Mouse (Mus musculus) cortical plate, adult 2 months (tissue): Measurements from ENCODE around the gene Ext2. TPM values are rescaled to one million over a fixed set of nuclear protein-coding genes. Genes with fewer than 3 reads are reported as not detected.

Source experiments
- H3K27ac ChIP-seq: fragments of 200-500 bp; 2 replicates; pipeline ENCODE4 v1.5.1; 2012; ENCODE audit warnings: low read length, control low read depth, inconsistent platforms; ENCODE audit not compliant: insufficient read depth
- H3K4me1 ChIP-seq: fragments of 200-500 bp; 2 replicates; pipeline ENCODE4 v1.6.1; 2011; ENCODE audit warnings: low read length; ENCODE audit not compliant: control insufficient read depth, insufficient read depth
- H3K4me3 ChIP-seq: fragments of 200-500 bp; 2 replicates; pipeline ENCODE4 v1.5.1; 2011; ENCODE audit warnings: mild to moderate bottlenecking, low read length, control low read depth; ENCODE audit not compliant: insufficient read depth
- CTCF ChIP-seq: fragments of 200-500 bp; IDR thresholded peaks from 2 replicates; pipeline ENCODE4 v1.5.1; 2011; ENCODE audit warnings: mild to moderate bottlenecking, control low read depth, low read length; ENCODE audit not compliant: insufficient read depth; ENCODE audit errors: extremely low read depth
- POLR2A ChIP-seq: fragments of 200-500 bp; IDR thresholded peaks from 2 replicates; pipeline ENCODE4 v1.6.1; 2011; ENCODE audit warnings: mild to moderate bottlenecking, low read length, control low read depth; ENCODE audit not compliant: insufficient read depth; ENCODE audit errors: extremely low read depth
- polyA plus RNA-seq: library from polyadenylated mRNA; depleted of rRNA; stranded (reverse); fragments of >200 nt; gene quantifications from 2 replicates; pipeline ENCODE4 v1.2.3, GENCODE M21; 2012

The Ext2 gene
- polyA plus RNA-seq, 1 experiment, result 34.6 TPM

GRCm38 (mm10) chr2:93849505-93850089 lies 27.2 kb upstream of the Ext2 start, which contains the start of gene Accs:
Gene Accs (minus strand): TSS chr2:93849943.
- Histone ChIP-seq H3K4me3 (peak within 1 kb of the TSS; percentile 36), H3K4me1 (no peaks in the 10 kb centered on the region), H3K27ac (no peak within 1 kb of the TSS)
- TF ChIP-seq CTCF, result peak; percentile 50; the same call in 1 of the 2 replicates
- TF ChIP-seq POLR2A, result no peak

- Histone ChIP-seq H3K4me1 (no peaks in the 10 kb centered on the region), H3K4me3 (no peak overlapping the region), H3K27ac (no peak overlapping the region)
- TF ChIP-seq POLR2A (no peak), CTCF (no peak)
These were observed 19.0 kb upstream of the Ext2 start for GRCm38 (mm10) chr2:93841349-93841748.

- no peak overlapping the region for H3K4me3 ChIP-seq
- TF ChIP-seq POLR2A (no peak), CTCF (no peak)
- H3K4me1 ChIP-seq, result no peaks in the 10 kb centered on the region
- H3K27ac ChIP-seq, result no peak overlapping the region
These were observed 17.7 kb upstream of the Ext2 start for GRCm38 (mm10) chr2:93840109-93840508.

- H3K27ac ChIP-seq, result no peak overlapping the region
- no peak for TF ChIP-seq CTCF
- no peak for TF ChIP-seq POLR2A
- H3K4me3 ChIP-seq, result no peak overlapping the region
- H3K4me1 ChIP-seq, result no peaks in the 10 kb centered on the region
These were observed 16.6 kb upstream of the Ext2 start for GRCm38 (mm10) chr2:93838931-93839330.

GRCm38 (mm10) chr2:93836232-93836785 lies 13.9 kb upstream of the Ext2 start:
- Histone ChIP-seq H3K27ac (no peak overlapping the region), H3K4me1 (no peaks in the 10 kb centered on the region), H3K4me3 (no peak overlapping the region)
- TF ChIP-seq CTCF (no peak), POLR2A (no peak)

- TF ChIP-seq CTCF, result no peak
- TF ChIP-seq POLR2A, result no peak
- Histone ChIP-seq H3K4me3 (no peak overlapping the region), H3K27ac (no peak overlapping the region), H3K4me1 (no peaks in the 10 kb centered on the region)
These were observed 13.2 kb upstream of the Ext2 start for GRCm38 (mm10) chr2:93835596-93835995.

GRCm38 (mm10) chr2:93823519-93823918 lies 1.2 kb upstream of the Ext2 start:
- H3K4me1 ChIP-seq, result peaks cover 3% of the 10 kb centered on the region; the same call in 1 of the 2 replicates

GRCm38 (mm10) chr2:93817791-93818190 lies 4.6 kb downstream of the Ext2 start:
- TF ChIP-seq POLR2A, result no peak
- no peak for TF ChIP-seq CTCF
- Histone ChIP-seq H3K4me1 (peaks cover 3% of the 10 kb centered on the region; the same call in 1 of the 2 replicates), H3K4me3 (no peak overlapping the region), H3K27ac (no peak overlapping the region)

More at GRCm38 (mm10) chr2:93823519-93823918, 1.2 kb upstream of the Ext2 start:
- TF ChIP-seq POLR2A (no peak), CTCF (peak; percentile 99)
- no peak overlapping the region for H3K4me3 ChIP-seq
- H3K27ac ChIP-seq, result no peak overlapping the region

GRCm38 (mm10) chr2:93813343-93813742 lies 9.0 kb downstream of the Ext2 start:
- H3K27ac ChIP-seq, result no peak overlapping the region
- TF ChIP-seq CTCF (no peak), POLR2A (no peak)
- no peaks in the 10 kb centered on the region for H3K4me1 ChIP-seq
- no peak overlapping the region for H3K4me3 ChIP-seq

- TF ChIP-seq CTCF (peak; percentile 81), POLR2A (no peak)
- Histone ChIP-seq H3K4me1 (no peaks in the 10 kb centered on the region), H3K27ac (no peak overlapping the region), H3K4me3 (no peak overlapping the region)
These were observed 10.6 kb downstream of the Ext2 start for GRCm38 (mm10) chr2:93811812-93812211.
